Mouse (Mus musculus) layer of hippocampus, adult 18-20 months (tissue): Measurements from ENCODE around the gene Hprt. TPM values are rescaled to one million over a fixed set of nuclear protein-coding genes. Genes with fewer than 3 reads are reported as not detected.

Source experiments
- microRNA-seq, 2 experiments: library from miRNA; unstranded; fragments of <30 nt; microRNA quantifications; one replicate each; pipeline ENCODE4 v1.2.0; 2021
- total RNA-seq, 2 experiments: library from RNA; stranded (reverse); gene quantifications; 2 replicates each; pipeline ENCODE4 v1.2.3; 2021

The Hprt gene
- total RNA-seq, 2 experiments from 2014 or later: 125 to 154 TPM

Small RNAs within 50 kb of the gene (microRNA-seq; reads per million reads assigned to microRNA genes)
- gene Mir322 (644 to 768 reads per million in 2 experiments), gene Mir351 (67.7 to 81.2 reads per million in 2 experiments), gene Mir450-1 (0.39 to 1.5 reads per million in 2 experiments), gene Mir450-2 (0.20 to 0.49 reads per million in 2 experiments), gene Mir450b (0.49 to 0.98 reads per million in 2 experiments), gene Mir503 (10.5 to 11.1 reads per million in 2 experiments), gene Mir542 (13.1 to 14.8 reads per million in 2 experiments)

Other genes starting within 250 kb of the Hprt start
- gene Ccdc160, start 196.9 kb upstream of the Hprt start, total RNA-seq: 1 to 10 TPM; 2.3 to 2.8 TPM
- gene Phf6, start 75.9 kb upstream of the Hprt start, total RNA-seq: 10 to 100 TPM; 19.2 to 20.5 TPM